Mouse (Mus musculus) liver, embryonic 11.5 days (tissue): ENCODE data around the gene Sis. TPM values are rescaled to one million over a fixed set of nuclear protein-coding genes. Genes with fewer than 3 reads are reported as not detected.

Experiments used
- ATAC-seq: fragments of 200-750 bp; cut with Nextera tagmentation; replicated peaks from 2 replicates; pipeline ENCODE4 v1.8.0; 2017; ENCODE audit warnings: moderate number of reproducible peaks, mild to moderate bottlenecking, moderate TSS enrichment, moderate library complexity; ENCODE audit not compliant: low FRiP score
- DNase-seq: peaks from one replicate; pipeline ENCODE4 v3.0.0-alpha.2; 2017; ENCODE audit warnings: low spot score
- H3K27ac ChIP-seq: fragments of 300-500 bp; sonication (generic); 2 replicates; pipeline ENCODE4 v1.5.1; 2014; ENCODE audit warnings: mild to moderate bottlenecking, low read depth, low read length, control low read depth
- H3K27me3 ChIP-seq: fragments of 300-500 bp; sonication (generic); replicated peaks from 2 replicates; pipeline ENCODE4 v1.6.1; 2014; ENCODE audit warnings: low read length, mixed read lengths; ENCODE audit not compliant: control insufficient read depth, insufficient read depth
- H3K36me3 ChIP-seq: fragments of 300-500 bp; sonication (generic); 2 replicates; pipeline ENCODE4 v1.6.1; 2014; ENCODE audit warnings: mild to moderate bottlenecking, low read length, moderate library complexity, mixed read lengths; ENCODE audit not compliant: control insufficient read depth, insufficient read depth
- H3K4me1 ChIP-seq: fragments of 300-500 bp; sonication (generic); replicated peaks from 2 replicates; pipeline ENCODE4 v1.6.1; 2014; ENCODE audit warnings: low read length, mixed read lengths; ENCODE audit not compliant: control insufficient read depth, insufficient read depth
- H3K4me2 ChIP-seq: fragments of 300-500 bp; sonication (generic); 2 replicates; pipeline ENCODE4 v1.6.1; 2014; ENCODE audit warnings: mild to moderate bottlenecking, control low read depth, moderate library complexity
- H3K4me3 ChIP-seq: fragments of 300-500 bp; sonication (generic); 2 replicates; pipeline ENCODE4 v1.5.1; 2014; ENCODE audit warnings: low read depth, low read length, control low read depth
- H3K9ac ChIP-seq: fragments of 300-500 bp; sonication (generic); 2 replicates; pipeline ENCODE4 v1.6.1; 2014; ENCODE audit warnings: low read depth, low read length, control low read depth
- H3K9me3 ChIP-seq: fragments of 300-500 bp; sonication (generic); 2 replicates; pipeline ENCODE4 v1.6.1; 2016; ENCODE audit warnings: low read length, inconsistent platforms, mixed read lengths; ENCODE audit not compliant: control insufficient read depth
- WGBS: fragments of 180-500 bp; shearing (Covaris S2); extraction: QIAGEN DNeasy Blood & Tissue Kit; methylation state at CpG from one replicate; pipeline ENCODE4 v1.1.7; 2014; 5-methylcytosine and 5-hydroxymethylcytosine counted together
- polyA plus RNA-seq: library from polyadenylated mRNA; unstranded; fragments of >200 nt; fragmentation: Nextera tagmentation; extraction: Ambion mirVana; gene quantifications from 2 replicates; pipeline ENCODE4 v1.2.1, GENCODE M21; 2014

Gene Sis
- polyA plus RNA-seq: not detected in 2 replicates

DNA sequence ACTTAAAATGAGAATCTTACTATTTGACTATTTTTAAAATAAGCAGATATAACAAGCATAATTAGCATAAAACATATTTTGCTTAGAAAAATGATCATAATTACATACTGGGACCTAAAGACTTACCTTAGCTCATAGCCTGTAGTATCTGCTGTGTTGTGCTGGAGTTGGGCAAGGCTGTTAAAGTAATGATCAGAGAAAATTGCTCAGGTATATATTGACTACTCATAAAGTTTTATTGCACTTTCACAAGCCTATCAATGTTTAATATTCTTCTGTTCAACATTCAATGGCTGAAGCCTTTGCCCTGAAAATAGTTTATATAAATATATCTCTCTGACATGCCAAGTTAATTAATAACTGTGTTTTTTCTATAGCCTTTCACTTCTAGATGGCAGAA is at the start of gene Sis:
Gene Sis, minus strand, starts transcription at position 189 of the 400 bp plus-strand sequence.
- no peaks in the 10 kb centered on the region for H3K27me3 ChIP-seq
- DNase-seq (no peak), ATAC-seq (no peak)
- no peaks in the 10 kb centered on the region for H3K4me1 ChIP-seq
- H3K9me3 ChIP-seq: no peaks in the 10 kb centered on the region
- H3K9ac ChIP-seq: no peak within 1 kb of the TSS
- H3K4me3 ChIP-seq: no peak within 1 kb of the TSS
- no peaks in the 10 kb centered on the region for H3K36me3 ChIP-seq
- H3K4me2 ChIP-seq: no peak within 1 kb of the TSS
- H3K27ac ChIP-seq: no peak within 1 kb of the TSS

DNA sequence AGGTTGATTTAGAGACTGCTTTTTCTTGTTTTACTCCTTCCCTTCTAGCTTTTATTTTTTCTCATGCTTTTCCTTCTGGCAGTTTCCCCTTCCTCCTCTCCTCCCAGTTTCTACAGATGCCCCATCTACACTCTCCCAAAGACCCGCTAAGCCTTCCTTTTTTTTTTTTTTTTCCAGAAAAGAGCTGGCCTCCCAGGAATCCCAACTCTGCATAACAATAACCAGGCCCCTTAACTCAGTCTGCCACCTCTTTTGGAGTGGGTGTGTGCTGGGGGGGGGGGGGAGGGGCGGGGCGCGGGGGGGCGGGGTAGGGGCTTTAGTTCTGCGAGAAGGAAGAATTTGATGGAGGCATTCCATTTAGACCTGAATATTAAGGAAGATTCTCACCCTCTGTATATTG is 38.4 kb upstream of the Sis start:
- no peaks in the 10 kb centered on the region for H3K4me1 ChIP-seq
- WGBS: 16% methylated on average over 6 of the region's 6 CpGs
- no peak overlapping the region for H3K4me2 ChIP-seq
- H3K4me3 ChIP-seq: no peak overlapping the region
- ATAC-seq: no peak
- DNase-seq: no peak
- no peak overlapping the region for H3K9ac ChIP-seq
- H3K27me3 ChIP-seq: no peaks in the 10 kb centered on the region
- no peaks in the 10 kb centered on the region for H3K9me3 ChIP-seq
- H3K36me3 ChIP-seq: no peaks in the 10 kb centered on the region
- no peak overlapping the region for H3K27ac ChIP-seq

DNA sequence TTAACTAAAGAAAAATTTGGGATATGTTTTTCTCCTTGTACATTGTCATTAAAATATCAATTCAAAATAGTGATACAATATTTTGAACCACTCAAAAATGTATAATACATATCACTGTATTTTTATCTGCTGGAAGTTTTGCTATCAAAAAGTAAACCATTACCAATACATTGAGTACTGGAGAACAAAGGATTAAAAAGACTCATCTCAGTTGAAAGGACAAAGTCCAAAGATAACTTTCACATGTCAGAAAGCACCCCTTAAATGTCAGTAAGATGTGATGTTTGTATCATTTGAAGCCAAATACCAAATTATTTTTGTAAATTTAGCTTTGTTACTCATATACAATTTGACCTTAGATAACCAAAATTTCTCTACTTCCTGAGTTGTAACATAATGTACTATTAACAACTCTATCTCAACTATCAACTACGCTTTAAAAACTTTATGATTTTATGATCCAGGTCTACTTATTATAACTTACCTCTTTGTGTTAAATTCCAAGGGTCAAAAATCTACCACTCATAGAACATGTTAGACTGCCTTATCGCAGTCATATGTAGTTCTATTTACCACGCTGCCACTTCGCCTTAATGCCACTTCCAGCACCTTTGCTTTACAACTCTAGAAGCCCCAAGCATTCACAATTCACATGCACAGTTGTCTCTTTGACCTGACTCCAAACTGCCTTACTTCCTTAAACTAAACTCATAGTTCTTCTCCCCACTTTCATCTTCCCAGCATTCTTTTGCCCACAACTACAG is 35.5 kb upstream of the Sis start:
- no peak overlapping the region for H3K9ac ChIP-seq
- H3K4me1 ChIP-seq: no peaks in the 10 kb centered on the region
- no peak for DNase-seq
- no peaks in the 10 kb centered on the region for H3K36me3 ChIP-seq
- no peaks in the 10 kb centered on the region for H3K27me3 ChIP-seq
- H3K9me3 ChIP-seq: no peaks in the 10 kb centered on the region
- no peak for ATAC-seq
- no peak overlapping the region for H3K4me2 ChIP-seq
- H3K27ac ChIP-seq: no peak overlapping the region
- WGBS: 87% methylated on average over 4 of the region's 4 CpGs
- no peak overlapping the region for H3K4me3 ChIP-seq

DNA sequence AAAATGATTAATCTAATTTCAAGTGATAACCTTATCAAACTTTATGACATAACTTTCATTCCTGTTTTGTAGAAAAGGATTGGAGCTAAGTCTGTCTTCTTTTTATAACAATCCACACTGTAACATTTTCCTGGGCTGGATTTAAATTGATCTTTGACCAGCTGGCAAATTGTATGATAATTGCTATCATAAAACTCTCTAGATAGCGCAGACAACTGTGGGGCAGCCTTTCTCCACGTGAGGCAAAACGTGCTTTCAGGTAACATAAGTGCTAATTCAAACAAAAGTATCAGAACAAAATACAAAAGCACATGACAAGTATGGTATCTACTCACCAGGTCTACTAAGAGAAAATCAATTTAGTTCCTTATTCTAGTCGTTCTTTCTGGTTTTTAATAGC is 29.9 kb upstream of the Sis start:
- ATAC-seq: no peak
- H3K4me3 ChIP-seq: no peak overlapping the region
- 74% methylated on average over 4 of the region's 4 CpGs for WGBS

DNA sequence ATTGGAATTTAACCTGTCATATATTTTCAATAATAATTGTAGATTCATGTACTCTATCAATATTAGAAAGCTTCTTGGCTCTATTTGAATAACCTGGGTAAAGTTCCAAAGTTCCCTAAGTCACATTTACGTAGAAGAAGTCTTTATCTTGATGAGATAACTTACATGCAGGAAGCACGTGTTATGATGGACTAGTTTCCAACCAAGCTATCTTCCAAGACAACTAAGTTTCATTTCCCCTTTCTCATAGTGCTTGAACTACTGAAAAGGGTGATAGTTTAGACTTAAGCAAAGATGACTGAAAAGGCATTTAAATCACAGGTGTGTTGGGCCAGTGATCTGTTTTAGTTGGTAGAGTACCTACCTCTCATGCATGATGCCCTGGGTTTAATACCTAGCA is 23.3 kb upstream of the Sis start:
- ATAC-seq (no peak), DNase-seq (no peak)
- Histone ChIP-seq H3K27ac (no peak overlapping the region), H3K4me3 (no peak overlapping the region), H3K4me2 (no peak overlapping the region), H3K27me3 (no peaks in the 10 kb centered on the region), H3K36me3 (no peaks in the 10 kb centered on the region), H3K4me1 (no peaks in the 10 kb centered on the region), H3K9ac (no peak overlapping the region), H3K9me3 (no peaks in the 10 kb centered on the region)
- WGBS: 65% methylated on average over 2 of the region's 2 CpGs

More for the DNA sequence above, 29.9 kb upstream of the Sis start:
- no peak for DNase-seq
- Histone ChIP-seq H3K9ac (no peak overlapping the region), H3K27me3 (no peaks in the 10 kb centered on the region), H3K4me2 (no peak overlapping the region), H3K9me3 (no peaks in the 10 kb centered on the region), H3K27ac (no peak overlapping the region), H3K36me3 (no peaks in the 10 kb centered on the region), H3K4me1 (no peaks in the 10 kb centered on the region)

DNA sequence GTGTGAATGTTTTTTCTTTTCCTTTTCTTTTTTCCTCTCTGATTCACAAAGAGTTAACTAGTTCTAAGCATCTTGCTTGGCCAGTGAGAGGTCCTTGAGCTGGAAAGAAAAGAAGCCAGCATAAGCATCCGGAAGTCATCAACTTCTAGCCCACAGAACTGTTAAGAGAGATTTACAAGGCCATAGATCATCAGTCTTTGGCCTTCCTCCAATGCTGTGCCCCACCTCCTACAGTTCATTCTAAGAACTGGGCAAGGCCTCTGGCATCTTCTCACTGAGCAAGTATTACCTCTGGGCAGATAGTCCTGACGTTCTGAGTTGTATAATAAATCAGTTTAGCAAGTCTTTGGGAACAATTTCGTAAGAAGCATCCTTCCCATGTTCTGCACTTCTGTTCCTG is 8.9 kb upstream of the Sis start:
- Histone ChIP-seq H3K9me3 (no peaks in the 10 kb centered on the region), H3K27me3 (no peaks in the 10 kb centered on the region), H3K36me3 (no peaks in the 10 kb centered on the region), H3K4me2 (no peak overlapping the region), H3K4me1 (no peaks in the 10 kb centered on the region), H3K27ac (no peak overlapping the region), H3K9ac (no peak overlapping the region), H3K4me3 (no peak overlapping the region)
- ATAC-seq: no peak
- 66% methylated on average over 3 of the region's 3 CpGs for WGBS
- DNase-seq: no peak

DNA sequence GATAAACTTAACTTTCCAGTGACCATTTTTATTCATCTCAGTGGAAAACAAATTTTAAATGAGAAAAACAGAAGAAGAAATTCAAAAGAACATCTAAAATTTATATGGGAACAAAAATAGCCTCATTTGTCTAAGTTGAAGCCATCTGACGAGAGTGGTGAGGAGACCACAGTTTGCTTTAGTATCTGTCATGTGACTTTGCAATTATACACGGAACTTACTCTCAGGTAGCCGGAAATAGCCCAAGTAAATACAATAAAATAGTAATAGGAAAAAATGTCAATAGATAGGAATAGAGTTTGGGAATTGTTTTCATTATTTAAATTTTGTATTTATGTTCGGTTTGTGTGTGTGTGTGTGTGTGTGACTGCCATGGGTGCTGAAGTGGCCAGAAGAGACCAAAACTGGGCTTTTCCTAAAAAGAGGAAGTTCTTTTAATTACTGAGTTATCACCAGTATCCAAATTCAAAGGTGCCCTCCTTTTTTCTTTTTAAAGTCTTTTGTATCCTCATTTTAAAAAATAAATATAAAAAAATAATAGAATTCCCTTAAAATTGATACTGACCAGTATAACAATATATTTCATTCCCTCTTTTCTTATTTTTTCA is 48.6 kb downstream of the Sis start:
- Histone ChIP-seq H3K4me1 (no peaks in the 10 kb centered on the region), H3K36me3 (no peaks in the 10 kb centered on the region), H3K27me3 (no peaks in the 10 kb centered on the region), H3K4me2 (no peak overlapping the region), H3K9ac (no peak overlapping the region), H3K4me3 (no peak overlapping the region), H3K27ac (no peak overlapping the region), H3K9me3 (no peaks in the 10 kb centered on the region)
- WGBS: 78% methylated on average over 4 of the region's 4 CpGs
- ATAC-seq (no peak), DNase-seq (no peak)

DNA sequence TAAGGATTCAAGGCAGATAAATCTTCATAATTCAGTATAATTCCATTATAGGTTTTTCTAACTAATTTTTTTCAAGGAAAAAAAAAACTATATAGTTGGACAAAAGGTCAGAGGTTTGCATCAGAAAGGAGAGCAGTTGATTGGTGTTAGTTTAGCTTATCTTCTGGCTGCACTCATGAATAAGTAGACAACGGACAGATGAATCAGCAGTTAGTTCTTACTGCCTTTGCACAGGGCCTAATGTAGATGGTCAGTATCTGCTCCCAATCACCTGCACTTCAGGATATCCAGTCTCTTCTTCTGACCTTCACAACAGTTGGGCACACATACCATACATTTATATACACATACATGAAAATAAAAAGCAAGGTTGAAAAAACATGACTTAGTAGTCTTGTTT is 85.2 kb downstream of the Sis start:
- Histone ChIP-seq H3K27ac (no peak overlapping the region), H3K4me1 (no peaks in the 10 kb centered on the region), H3K4me2 (no peak overlapping the region), H3K9ac (no peak overlapping the region), H3K36me3 (no peaks in the 10 kb centered on the region), H3K9me3 (no peaks in the 10 kb centered on the region), H3K27me3 (no peaks in the 10 kb centered on the region), H3K4me3 (no peak overlapping the region)
- 70% methylated on average over 1 of the region's 1 CpGs for WGBS
- no peak for DNase-seq
- ATAC-seq: no peak

DNA sequence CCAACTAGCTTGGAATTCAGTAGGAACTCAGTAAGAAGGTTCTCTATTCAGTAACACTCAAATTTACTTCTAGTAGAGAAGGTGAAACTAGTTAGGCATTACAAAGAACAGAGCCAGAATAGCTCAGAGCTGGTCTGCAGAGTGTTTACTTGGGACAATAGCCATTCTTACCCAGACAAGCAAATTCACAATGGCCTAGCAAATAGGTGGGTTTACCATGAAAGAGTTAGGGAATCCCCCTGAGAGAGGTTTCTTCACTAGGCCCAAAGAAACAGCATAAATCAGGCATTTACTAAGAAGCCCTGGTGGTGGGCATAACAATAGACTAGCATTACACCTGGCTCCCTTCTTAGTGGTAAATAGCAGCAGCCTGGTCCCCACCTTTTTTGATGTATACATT is 99.5 kb downstream of the Sis start:
- ATAC-seq (no peak), DNase-seq (no peak)
- Histone ChIP-seq H3K36me3 (no peaks in the 10 kb centered on the region), H3K27ac (no peak overlapping the region), H3K9me3 (no peaks in the 10 kb centered on the region), H3K9ac (no peak overlapping the region), H3K27me3 (no peaks in the 10 kb centered on the region), H3K4me3 (no peak overlapping the region), H3K4me2 (no peak overlapping the region), H3K4me1 (no peaks in the 10 kb centered on the region)
